Mouse (Mus musculus): ENCODE measurements around the gene Skp1a.

DNA sequence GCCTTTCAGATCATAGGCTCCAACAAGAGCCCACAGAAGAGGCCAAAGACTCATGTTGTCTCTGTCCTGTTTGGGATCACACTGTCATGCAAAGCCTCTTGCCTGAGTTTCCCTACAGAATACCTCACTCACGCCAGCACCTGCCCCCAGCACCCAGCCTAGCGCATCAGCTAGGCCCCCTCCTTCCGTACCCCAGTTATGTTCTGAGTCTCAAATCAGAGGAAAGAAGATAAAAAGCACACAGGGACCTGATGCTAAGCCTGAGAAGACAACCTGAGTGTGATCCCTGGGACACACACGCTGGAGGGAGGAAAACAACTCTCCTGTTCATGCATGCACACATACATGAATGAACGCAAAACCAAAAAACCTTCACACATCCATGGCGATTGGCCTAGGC lies 47.2 kb downstream of the Skp1a start:
- TF ChIP-seq POLR2A (IDR thresholded peaks at IDR 0.05; ENCODE audit: extremely low read depth, insufficient read depth, low read length) (no peak), CTCF (IDR thresholded peaks at IDR 0.05; ENCODE audit: extremely low read depth, insufficient read depth, low read length) (no peak)
